Mouse (Mus musculus): Measurements from ENCODE around the gene Trp53i11. TPM values are rescaled to one million over a fixed set of nuclear protein-coding genes. Genes with fewer than 3 reads are reported as not detected.
A peak's percentile ranks its signal among the peaks of the same experiment; 100 is the strongest.

Trp53i11 gene
- polyA plus RNA-seq, 1 experiment from 2014 or later, result 155 TPM

GRCm38 (mm10) chr2:93188020-93188760 is 842 bp downstream of the Trp53i11 start:
- H3K4me3 ChIP-seq (ENCODE audit: low read depth, low read length), result peak overlapping the region; percentile 85
- ATAC-seq (replicated peaks; ENCODE audit: low FRiP score), result peak; percentile 12; the same call in 1 of the 2 replicates
- H3K9ac ChIP-seq (ENCODE audit: low read length), result peak overlapping the region; percentile 95
- peak overlapping the region; percentile 93 for H3K4me2 ChIP-seq (ENCODE audit: low read depth, low read length, severe bottlenecking)
- no peaks in the 10 kb centered on the region for H3K36me3 ChIP-seq (ENCODE audit: control insufficient read depth, insufficient read depth, low read length)
- whole genome bisulfite sequencing, result under 1% methylated on average over 53 of the region's 53 CpGs
- peaks cover 24% of the 10 kb centered on the region; the same call in 1 of the 2 replicates for H3K4me1 ChIP-seq (replicated peaks; ENCODE audit: control insufficient read depth, insufficient read depth, low read length)
- no peaks in the 10 kb centered on the region; the same call in 1 of the 2 replicates for H3K27me3 ChIP-seq (ENCODE audit: control insufficient read depth, insufficient read depth, low read length)
- no peaks in the 10 kb centered on the region for H3K9me3 ChIP-seq (ENCODE audit: control insufficient read depth, low read length)
- H3K27ac ChIP-seq (ENCODE audit: low read depth, low read length), result peak overlapping the region; percentile 84
- DNase-seq (ENCODE audit: low spot score), result peak; percentile 76

- Histone ChIP-seq H3K9ac (ENCODE audit: low read length) (peak overlapping the region; percentile 95), H3K27me3 (ENCODE audit: control insufficient read depth, insufficient read depth, low read length) (no peaks in the 10 kb centered on the region; the same call in 1 of the 2 replicates), H3K4me3 (ENCODE audit: low read depth, low read length) (peak overlapping the region; percentile 85), H3K4me1 (replicated peaks; ENCODE audit: control insufficient read depth, insufficient read depth, low read length) (peaks cover 24% of the 10 kb centered on the region; the same call in 1 of the 2 replicates), H3K9me3 (ENCODE audit: control insufficient read depth, low read length) (no peaks in the 10 kb centered on the region), H3K4me2 (ENCODE audit: low read depth, low read length, severe bottlenecking) (peak overlapping the region; percentile 93), H3K36me3 (ENCODE audit: control insufficient read depth, insufficient read depth, low read length) (no peaks in the 10 kb centered on the region), H3K27ac (ENCODE audit: low read depth, low read length) (peak overlapping the region; percentile 84)
- ATAC-seq (replicated peaks; ENCODE audit: low FRiP score) (no peak), DNase-seq (ENCODE audit: low spot score) (peak; percentile 78)
- WGBS, result 6% methylated on average over 19 of the region's 19 CpGs
Measured at GRCm38 (mm10) chr2:93188761-93189458, 1.6 kb downstream of the Trp53i11 start.

- Histone ChIP-seq H3K27ac (ENCODE audit: low read depth, low read length) (no peak overlapping the region), H3K9me3 (ENCODE audit: control insufficient read depth, low read length) (no peaks in the 10 kb centered on the region), H3K9ac (ENCODE audit: low read length) (no peak overlapping the region; the same call in 1 of the 2 replicates), H3K27me3 (ENCODE audit: control insufficient read depth, insufficient read depth, low read length) (no peaks in the 10 kb centered on the region; the same call in 1 of the 2 replicates), H3K4me2 (ENCODE audit: low read depth, low read length, severe bottlenecking) (peak overlapping the region; percentile 33), H3K4me1 (replicated peaks; ENCODE audit: control insufficient read depth, insufficient read depth, low read length) (peaks cover 26% of the 10 kb centered on the region; the same call in 1 of the 2 replicates), H3K36me3 (ENCODE audit: control insufficient read depth, insufficient read depth, low read length) (no peaks in the 10 kb centered on the region), H3K4me3 (ENCODE audit: low read depth, low read length) (0 out of 2 replicates have a peak overlapping the region, but pooled peaks have one; percentile 3)
- no peak for ATAC-seq (replicated peaks; ENCODE audit: low FRiP score)
- DNase-seq (ENCODE audit: low spot score), result no peak
- WGBS, result 21% methylated on average over 9 of the region's 9 CpGs
Measured at GRCm38 (mm10) chr2:93190771-93191487, 3.6 kb downstream of the Trp53i11 start.

GRCm38 (mm10) chr2:93191488-93192181 is 4.3 kb downstream of the Trp53i11 start:
- no peak for DNase-seq (ENCODE audit: low spot score)
- 71% methylated on average over 14 of the region's 14 CpGs for WGBS
- H3K4me3 ChIP-seq (ENCODE audit: low read depth, low read length), result no peak overlapping the region
- peaks cover 26% of the 10 kb centered on the region; the same call in 1 of the 2 replicates for H3K4me1 ChIP-seq (replicated peaks; ENCODE audit: control insufficient read depth, insufficient read depth, low read length)
- H3K9me3 ChIP-seq (ENCODE audit: control insufficient read depth, low read length), result no peaks in the 10 kb centered on the region
- no peaks in the 10 kb centered on the region; the same call in 1 of the 2 replicates for H3K27me3 ChIP-seq (ENCODE audit: control insufficient read depth, insufficient read depth, low read length)
- peak overlapping the region; percentile 31; the same call in 1 of the 2 replicates for H3K4me2 ChIP-seq (ENCODE audit: low read depth, low read length, severe bottlenecking)
- H3K9ac ChIP-seq (ENCODE audit: low read length), result no peak overlapping the region; the same call in 1 of the 2 replicates
- no peaks in the 10 kb centered on the region for H3K36me3 ChIP-seq (ENCODE audit: control insufficient read depth, insufficient read depth, low read length)
- no peak for ATAC-seq (replicated peaks; ENCODE audit: low FRiP score)
- H3K27ac ChIP-seq (ENCODE audit: low read depth, low read length), result no peak overlapping the region

GRCm38 (mm10) chr2:93192182-93192560 is 4.8 kb downstream of the Trp53i11 start:
- Histone ChIP-seq H3K36me3 (ENCODE audit: control insufficient read depth, insufficient read depth, low read length) (no peaks in the 10 kb centered on the region; the same call in 1 of the 2 replicates), H3K4me2 (ENCODE audit: low read depth, low read length, severe bottlenecking) (peak overlapping the region; percentile 28; the same call in 1 of the 2 replicates), H3K4me1 (replicated peaks; ENCODE audit: control insufficient read depth, insufficient read depth, low read length) (peaks cover 22% of the 10 kb centered on the region; the same call in 1 of the 2 replicates), H3K9me3 (ENCODE audit: control insufficient read depth, low read length) (no peaks in the 10 kb centered on the region), H3K9ac (ENCODE audit: low read length) (no peak overlapping the region), H3K27ac (ENCODE audit: low read depth, low read length) (peak overlapping the region; percentile 4; the same call in 1 of the 2 replicates), H3K4me3 (ENCODE audit: low read depth, low read length) (no peak overlapping the region), H3K27me3 (ENCODE audit: control insufficient read depth, insufficient read depth, low read length) (no peaks in the 10 kb centered on the region; the same call in 1 of the 2 replicates)
- WGBS, result 63% methylated on average over 9 of the region's 9 CpGs
- DNase-seq (ENCODE audit: low spot score) (no peak), ATAC-seq (replicated peaks; ENCODE audit: low FRiP score) (no peak)

- no peak overlapping the region for H3K9ac ChIP-seq (ENCODE audit: low read length)
- no peak overlapping the region for H3K4me3 ChIP-seq (ENCODE audit: low read depth, low read length)
Measured at GRCm38 (mm10) chr2:93192671-93193080, 5.3 kb downstream of the Trp53i11 start.

GRCm38 (mm10) chr2:93193806-93194205 is 6.5 kb downstream of the Trp53i11 start:
- H3K9ac ChIP-seq (ENCODE audit: low read length), result no peak overlapping the region
- DNase-seq (ENCODE audit: low spot score) (no peak), ATAC-seq (replicated peaks; ENCODE audit: low FRiP score) (no peak)
- H3K27ac ChIP-seq (ENCODE audit: low read depth, low read length), result no peak overlapping the region
- H3K4me1 ChIP-seq (replicated peaks; ENCODE audit: control insufficient read depth, insufficient read depth, low read length), result peaks cover 22% of the 10 kb centered on the region; the same call in 1 of the 2 replicates
- no peaks in the 10 kb centered on the region; the same call in 1 of the 2 replicates for H3K36me3 ChIP-seq (ENCODE audit: control insufficient read depth, insufficient read depth, low read length)
- 68% methylated on average over 4 of the region's 4 CpGs for WGBS
- H3K4me2 ChIP-seq (ENCODE audit: low read depth, low read length, severe bottlenecking), result no peak overlapping the region
- H3K4me3 ChIP-seq (ENCODE audit: low read depth, low read length), result no peak overlapping the region
- H3K9me3 ChIP-seq (ENCODE audit: control insufficient read depth, low read length), result no peaks in the 10 kb centered on the region
- no peaks in the 10 kb centered on the region for H3K27me3 ChIP-seq (ENCODE audit: control insufficient read depth, insufficient read depth, low read length)

More at GRCm38 (mm10) chr2:93192671-93193080, 5.3 kb downstream of the Trp53i11 start:
- H3K27me3 ChIP-seq (ENCODE audit: control insufficient read depth, insufficient read depth, low read length), result no peaks in the 10 kb centered on the region; the same call in 1 of the 2 replicates
- H3K9me3 ChIP-seq (ENCODE audit: control insufficient read depth, low read length), result no peaks in the 10 kb centered on the region
- peak overlapping the region; percentile 4; the same call in 1 of the 2 replicates for H3K27ac ChIP-seq (ENCODE audit: low read depth, low read length)
- no peaks in the 10 kb centered on the region; the same call in 1 of the 2 replicates for H3K36me3 ChIP-seq (ENCODE audit: control insufficient read depth, insufficient read depth, low read length)
- ATAC-seq (replicated peaks; ENCODE audit: low FRiP score), result peak; percentile 22; the same call in 1 of the 2 replicates
- WGBS, result 3% methylated on average over 6 of the region's 6 CpGs
- H3K4me2 ChIP-seq (ENCODE audit: low read depth, low read length, severe bottlenecking), result peak overlapping the region; percentile 28; the same call in 1 of the 2 replicates
- peaks cover 22% of the 10 kb centered on the region; the same call in 1 of the 2 replicates for H3K4me1 ChIP-seq (replicated peaks; ENCODE audit: control insufficient read depth, insufficient read depth, low read length)
- DNase-seq (ENCODE audit: low spot score), result no peak

Data from forebrain, embryonic 11.5 days (tissue).